ENCODE assay signal across 9 mouse cellular contexts in the genomic region with DNA sequence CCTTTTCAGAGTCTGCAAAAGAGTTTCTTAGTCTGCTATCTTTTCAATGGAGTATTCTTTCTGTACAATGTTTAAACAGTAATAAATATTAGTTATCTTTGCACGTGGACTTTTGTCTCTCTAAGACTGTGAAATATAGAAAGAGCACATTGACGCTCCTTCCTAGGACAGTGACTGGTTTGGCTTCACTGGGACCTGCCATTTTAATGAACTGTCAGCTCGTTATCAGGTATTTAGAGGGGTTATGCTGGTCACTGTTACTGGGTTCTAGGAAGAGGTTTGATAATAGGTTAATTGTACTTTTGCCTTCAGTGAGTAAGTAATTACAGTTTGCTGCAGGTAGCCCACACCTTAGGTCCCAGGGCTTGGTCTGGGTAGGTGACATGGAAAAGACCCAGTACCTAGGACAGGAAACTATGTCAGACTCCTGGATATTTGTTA. TPM values are rescaled to one million over a fixed set of nuclear protein-coding genes. Genes with fewer than 3 reads are reported as not detected.
A peak's percentile ranks its signal among the peaks of the same experiment; 100 is the strongest.
DNase-seq lines count a peak whose midpoint lies in the region; ATAC-seq and TF ChIP-seq lines count a peak whose summit lies in the region.
"Had no signal": no experiment of that assay in that cellular context is flagged by ENCODE, and none has a peak within 500 bp of the region (broad histone marks: within the 10 kb centered on the region; RNA-seq: fewer than 3 reads in every experiment).

No protein-coding gene starts in this region.

- no peak for TF ChIP-seq POLR2A in bone marrow, adult 2 months (IDR thresholded peaks at IDR 0.05; ENCODE audit: borderline replicate concordance, control insufficient read depth, low read depth, low read length)

- 0 out of 2 replicates have a peak, but pooled peaks cover 6% of the 10 kb centered on the region for H3K36me3 ChIP-seq in heart, postnatal 0 days (replicated peaks; ENCODE audit: control insufficient read depth, insufficient read depth, low read length)
- H3K36me3 ChIP-seq in hindbrain, embryonic 13.5 days = peaks cover 5% of the 10 kb centered on the region
- peaks cover 10% of the 10 kb centered on the region; the same call in 1 of the 2 replicates for H3K36me3 ChIP-seq in midbrain, embryonic 13.5 days

- H3K27ac ChIP-seq in heart, postnatal 0 days (ENCODE audit: low read depth) = 0 out of 2 replicates have a peak overlapping the region, but pooled peaks have one; percentile 82
- H3K27ac ChIP-seq in bone marrow, adult 2 months (ENCODE audit: control insufficient read depth, insufficient read depth, low read depth, low read length, poor library complexity) = no peak overlapping the region
- H3K27ac ChIP-seq in hindbrain, embryonic 13.5 days = no peak overlapping the region
- H3K27ac ChIP-seq in midbrain, embryonic 13.5 days = no peak overlapping the region

- TF ChIP-seq CTCF in heart, postnatal 0 days (IDR thresholded peaks at IDR 0.05; ENCODE audit: low read depth) = no peak
- no peak for TF ChIP-seq CTCF in bone marrow, adult 2 months (IDR thresholded peaks at IDR 0.05; ENCODE audit: control insufficient read depth, insufficient read depth, low read length)

- H3K4me2 ChIP-seq in heart, postnatal 0 days (ENCODE audit: low read depth, low read length) = peak overlapping the region; percentile 87
- H3K4me2 ChIP-seq in hindbrain, embryonic 13.5 days = peak overlapping the region; percentile 88
- peak overlapping the region; percentile 98 for H3K4me2 ChIP-seq in midbrain, embryonic 13.5 days (replicated peaks)

- H3K9ac ChIP-seq in heart, postnatal 0 days (replicated peaks; ENCODE audit: low read depth, low read length) = peak overlapping the region; percentile 79
- H3K9ac ChIP-seq in hindbrain, embryonic 13.5 days = peak overlapping the region; percentile 88
- H3K9ac ChIP-seq in midbrain, embryonic 13.5 days (replicated peaks) = peak overlapping the region; percentile 93

- TF ChIP-seq EP300 in heart, postnatal 0 days (IDR thresholded peaks at IDR 0.05; ENCODE audit: low read depth) = no peak

- H3K4me1 ChIP-seq in heart, postnatal 0 days (ENCODE audit: control insufficient read depth, insufficient read depth) = peaks cover 12% of the 10 kb centered on the region
- no peaks in the 10 kb centered on the region; the same call in 1 of the 2 replicates for H3K4me1 ChIP-seq in bone marrow, adult 2 months (ENCODE audit: control insufficient read depth, insufficient read depth, low read length)
- H3K4me1 ChIP-seq in hindbrain, embryonic 13.5 days (replicated peaks) = peaks cover 8% of the 10 kb centered on the region
- peaks cover 14% of the 10 kb centered on the region for H3K4me1 ChIP-seq in midbrain, embryonic 13.5 days (replicated peaks)

- DNase-seq in heart, postnatal 0 days (ENCODE audit: low spot score) = no peak
- DNase-seq in heart, adult 8-10 months (ENCODE audit: low spot score) = no peak
- DNase-seq in right cerebral cortex, postnatal 36 days (ENCODE audit: low spot score in 2 of 2) = no peak
- DNase-seq in spleen, postnatal 4 days (ENCODE audit: low spot score in 2 of 2) = no peak
- DNase-seq in frontal cortex, postnatal 36 days (ENCODE audit: low spot score in 2 of 2) = no peak

- 29% methylated on average over 3 of the region's 3 CpGs for WGBS in heart, postnatal 0 days
- WGBS in bone marrow, adult 2 months = 27% methylated on average over 3 of the region's 3 CpGs
- 59% methylated on average over 3 of the region's 3 CpGs for WGBS in hindbrain, embryonic 13.5 days
- 47% methylated on average over 3 of the region's 3 CpGs for WGBS in midbrain, embryonic 13.5 days

- H3K27me3 ChIP-seq in heart, postnatal 0 days (ENCODE audit: control insufficient read depth, insufficient read depth, low read length) = no peaks in the 10 kb centered on the region
- no peaks in the 10 kb centered on the region for H3K27me3 ChIP-seq in hindbrain, embryonic 13.5 days
- H3K27me3 ChIP-seq in midbrain, embryonic 13.5 days = no peaks in the 10 kb centered on the region
- H3K27me3 ChIP-seq: Patski had no signal

- no peaks in the 10 kb centered on the region for H3K9me3 ChIP-seq in heart, postnatal 0 days (replicated peaks; ENCODE audit: control insufficient read depth, low read length)
- no peaks in the 10 kb centered on the region for H3K9me3 ChIP-seq in hindbrain, embryonic 13.5 days
- H3K9me3 ChIP-seq in midbrain, embryonic 13.5 days = no peaks in the 10 kb centered on the region

- H3K4me3 ChIP-seq in heart, postnatal 0 days (ENCODE audit: low read depth, low read length) = peak overlapping the region; percentile 90
- H3K4me3 ChIP-seq in bone marrow, adult 2 months (replicated peaks; ENCODE audit: control insufficient read depth, low read depth, low read length) = peak overlapping the region; percentile 86
- H3K4me3 ChIP-seq in hindbrain, embryonic 13.5 days = peak overlapping the region; percentile 81
- peak overlapping the region; percentile 97 for H3K4me3 ChIP-seq in midbrain, embryonic 13.5 days (replicated peaks)

- no peak for ATAC-seq in heart, postnatal 0 days (ENCODE audit: insufficient read depth, low read depth)
- no peak for ATAC-seq in hindbrain, embryonic 13.5 days (ENCODE audit: low FRiP score)
- ATAC-seq in midbrain, embryonic 13.5 days = no peak

RNA-seq across cellular contexts. Expression of gene Rint1, which starts 0.9 kb away (rescaled TPM):
- 36.7 and 37.5 TPM in 2 replicates for total RNA-seq in heart, postnatal 0 days (2014; rRNA removed; ENCODE audit: low replicate concordance)
- 18.8 and 19.4 TPM in 2 replicates for polyA plus RNA-seq in heart, postnatal 0 days (2015; fragmentation: Nextera tagmentation; extraction: Ambion mirVana)
- total RNA-seq in heart, adult 8-10 months (2022) = 10 to 100 TPM; 12.4 to 14.8 (median 13.6) TPM
- 11.3 and 11.7 TPM in 2 replicates for polyA plus RNA-seq in bone marrow, adult 2 months (2011; ENCODE audit: insufficient read depth, insufficient read length, low replicate concordance, missing spikeins)
- 33.5 and 37.8 TPM in 2 replicates for polyA plus RNA-seq in hindbrain, embryonic 13.5 days (2015; fragmentation: Nextera tagmentation; extraction: Ambion mirVana)
- 35.9 and 40.2 TPM in 2 replicates for polyA plus RNA-seq in midbrain, embryonic 13.5 days (2015; fragmentation: Nextera tagmentation; extraction: Ambion mirVana)

RNA-seq across cellular contexts. Expression of gene Pus7, which starts 4.9 kb away (rescaled TPM):
- 8.6 and 11.6 TPM in 2 replicates for total RNA-seq in heart, postnatal 0 days (2014; rRNA removed; ENCODE audit: low replicate concordance)
- 11.8 and 14.0 TPM in 2 replicates for polyA plus RNA-seq in heart, postnatal 0 days (2015; fragmentation: Nextera tagmentation; extraction: Ambion mirVana)
- 1 to 10 TPM; 8.6 to 9.7 (median 9.1) TPM for total RNA-seq in heart, adult 8-10 months (2022)
- polyA plus RNA-seq in bone marrow, adult 2 months (2011; ENCODE audit: insufficient read depth, insufficient read length, low replicate concordance, missing spikeins) = 15.4 and 16.4 TPM in 2 replicates
- 15.8 and 16.2 TPM in 2 replicates for polyA plus RNA-seq in hindbrain, embryonic 13.5 days (2015; fragmentation: Nextera tagmentation; extraction: Ambion mirVana)
- polyA plus RNA-seq in midbrain, embryonic 13.5 days (2015; fragmentation: Nextera tagmentation; extraction: Ambion mirVana) = 17.3 and 17.5 TPM in 2 replicates

RNA-seq across cellular contexts. Expression of gene Tomm7, which starts 55.6 kb away (rescaled TPM):
- total RNA-seq in heart, postnatal 0 days (2014; rRNA removed; ENCODE audit: low replicate concordance) = 21.6 and 26.0 TPM in 2 replicates
- 137 and 141 TPM in 2 replicates for polyA plus RNA-seq in heart, postnatal 0 days (2015; fragmentation: Nextera tagmentation; extraction: Ambion mirVana)
- total RNA-seq in heart, adult 8-10 months (2022) = 100 to 1,000 TPM in 2 of 4 experiments, 10 to 100 TPM in 2; 97.9 to 120 (median 104) TPM
- 42.3 and 61.4 TPM in 2 replicates for polyA plus RNA-seq in bone marrow, adult 2 months (2011; ENCODE audit: insufficient read depth, insufficient read length, low replicate concordance, missing spikeins)
- 98.1 and 110 TPM in 2 replicates for polyA plus RNA-seq in hindbrain, embryonic 13.5 days (2015; fragmentation: Nextera tagmentation; extraction: Ambion mirVana)
- 109 and 112 TPM in 2 replicates for polyA plus RNA-seq in midbrain, embryonic 13.5 days (2015; fragmentation: Nextera tagmentation; extraction: Ambion mirVana)
